9 mouse cellular contexts compared by ENCODE assay signal in the genomic region with DNA sequence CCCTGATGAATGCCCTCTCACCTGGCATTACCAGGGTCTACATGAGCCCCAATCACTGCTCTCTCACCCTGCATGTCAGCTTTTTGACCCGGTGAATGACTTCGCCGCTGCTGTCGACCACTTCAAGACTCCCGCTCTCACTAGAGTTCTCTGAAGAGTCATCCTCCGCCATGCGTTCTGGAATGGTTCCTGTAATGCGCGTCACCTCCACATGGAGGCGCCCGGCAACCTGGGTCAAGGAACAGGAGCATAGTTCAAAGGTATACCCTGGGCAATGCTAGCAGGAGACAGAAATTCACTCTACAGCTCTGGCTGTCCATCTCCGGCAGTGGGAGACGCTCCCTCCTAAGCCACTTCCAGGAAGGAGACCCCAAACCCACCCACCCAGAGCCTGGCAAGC.
DNase-seq lines count a peak whose midpoint lies in the region; ATAC-seq and TF ChIP-seq lines count a peak whose summit lies in the region.
"Had no signal": no experiment of that assay in that cellular context is flagged by ENCODE, and none has a peak within 500 bp of the region (broad histone marks: within the 10 kb centered on the region; RNA-seq: fewer than 3 reads in every experiment).

No protein-coding gene starts in this region.

- no peaks in the 10 kb centered on the region for H3K4me1 ChIP-seq in lung, adult 2 months (ENCODE audit: control insufficient read depth, insufficient read depth, low read length)
- no peaks in the 10 kb centered on the region for H3K4me1 ChIP-seq in stomach, postnatal 0 days (replicated peaks; ENCODE audit: control insufficient read depth, insufficient read depth)

- H3K9me3 ChIP-seq in stomach, postnatal 0 days (ENCODE audit: control insufficient read depth, low read length), result no peaks in the 10 kb centered on the region
- H3K9me3 ChIP-seq: G1E had no signal

- no peak overlapping the region for H3K27ac ChIP-seq in stomach, postnatal 0 days (replicated peaks)

- H3K27me3 ChIP-seq in stomach, postnatal 0 days (ENCODE audit: control insufficient read depth, insufficient read depth, low read length), result no peaks in the 10 kb centered on the region

- no peak for TF ChIP-seq EP300 in stomach, postnatal 0 days (optimal IDR thresholded peaks at IDR 0.05)

- H3K4me3 ChIP-seq in lung, adult 2 months (replicated peaks; ENCODE audit: extremely low read depth, low read depth, low read length), result no peak overlapping the region
- H3K4me3 ChIP-seq in stomach, postnatal 0 days (ENCODE audit: low read depth, low read length), result no peak overlapping the region

- no peak overlapping the region for H3K4me2 ChIP-seq in stomach, postnatal 0 days (replicated peaks; ENCODE audit: low read depth)

- H3K9ac ChIP-seq in stomach, postnatal 0 days (ENCODE audit: low read length), result no peak overlapping the region

- WGBS in lung, adult 2 months, result 83% methylated on average over 13 of the region's 13 CpGs
- 83% methylated on average over 13 of the region's 13 CpGs for WGBS in stomach, postnatal 0 days

- H3K36me3 ChIP-seq in stomach, postnatal 0 days (ENCODE audit: control insufficient read depth, insufficient read depth, low read length), result peaks cover 10% of the 10 kb centered on the region; the same call in 1 of the 2 replicates
- H3K36me3 ChIP-seq: G1E had no signal

- no peak for TF ChIP-seq POLR2A in lung, adult 2 months (IDR thresholded peaks at IDR 0.05; ENCODE audit: borderline replicate concordance, extremely low read depth, low read depth, low read length)

- peak; percentile 25 for DNase-seq in embryo, embryonic 9.5 days (ENCODE audit: extremely low spot score)
- no peak for DNase-seq in embryo, embryonic 11 days
- DNase-seq in lung, adult 2 months, result no peak
- no peak for DNase-seq in lung, postnatal 14 days
- DNase-seq in ZHBTc4 (ENCODE audit: low read depth, low spot score), result peak; percentile 85
- peak; percentile 30 for DNase-seq in stomach, postnatal 0 days (ENCODE audit: low spot score)
- no peak for DNase-seq in adrenal gland, adult (ENCODE audit: inconsistent age in 2 of 2, low spot score in 1 of 2)
- DNase-seq in adrenal gland, postnatal 36 days, result no peak

- 0 out of 2 replicates have a peak, but pooled peaks have one; percentile 11 for TF ChIP-seq CTCF in lung, adult 2 months (IDR thresholded peaks at IDR 0.05; ENCODE audit: insufficient read depth, low read length)
- peak; percentile 52 for TF ChIP-seq CTCF in stomach, postnatal 0 days (IDR thresholded peaks at IDR 0.05; ENCODE audit: low read depth)

- no peak for ATAC-seq in stomach, postnatal 0 days (ENCODE audit: low FRiP score, low TSS enrichment)

Comparison
In these comparisons a context has a peak if more than half of its experiments do, and no peak if none do; other contexts are left out.
1. DNase-seq: peak in embryo, embryonic 9.5 days (single experiment), ZHBTc4 (single experiment) and stomach, postnatal 0 days (single experiment); none in embryo, embryonic 11 days (single experiment), lung, adult 2 months (single experiment), lung, postnatal 14 days (single experiment), adrenal gland, adult (0 of 2) and adrenal gland, postnatal 36 days (0 of 2).